Mouse (Mus musculus): ENCODE results near the gene Agbl4. TPM values are rescaled to one million over a fixed set of nuclear protein-coding genes. Genes with fewer than 3 reads are reported as not detected.

Agbl4 gene
- total and polyA plus RNA-seq, 3 experiments, result not detected

GRCm38 (mm10) chr4:111357176-111357575 lies 959.7 kb downstream of the Agbl4 start:
- peaks cover 2% of the 10 kb centered on the region for H3K9me3 ChIP-seq (replicated peaks; ENCODE audit: low read length)
- no peak overlapping the region for H3K9ac ChIP-seq (ENCODE audit: insufficient read depth, low read depth)
- H3K36me3 ChIP-seq (replicated peaks in 1 of 2; ENCODE audit: control insufficient read depth in 1 of 2, insufficient read depth in 1 of 2, low read length in 1 of 2), result no peaks in the 10 kb centered on the region
- TF ChIP-seq TCF12 (IDR thresholded peaks at IDR 0.05; ENCODE audit: low read depth, low read length) (no peak), MEF2A (IDR thresholded peaks at IDR 0.05; ENCODE audit: borderline replicate concordance, low read depth, low read length) (no peak), ZNF384 (IDR thresholded peaks at IDR 0.05; ENCODE audit: low read depth, low read length) (no peak), JUN (IDR thresholded peaks at IDR 0.05; ENCODE audit: insufficient read depth, low read depth, low read length) (no peak), ZMIZ1 (IDR thresholded peaks at IDR 0.05; ENCODE audit: low read depth, low read length) (no peak), CHD2 (IDR thresholded peaks at IDR 0.05; ENCODE audit: low read length) (no peak), ZC3H11A (IDR thresholded peaks at IDR 0.05; ENCODE audit: low read depth, low read length) (no peak)
- H3K27me3 ChIP-seq (replicated peaks), result no peaks in the 10 kb centered on the region
- dilution Hi-C loops (cut with MboI; ENCODE audit: extremely low pct_ligation_motif_present, extremely low pct_unique_long_range_greater_than_20kb, low sequenced_read_pairs) (no loop called here), in situ Hi-C loops (cut with MboI; ENCODE audit: low pct_ligation_motif_present, low pct_unique_long_range_greater_than_20kb, low sequenced_read_pairs) (no loop called here)
- H3K27ac ChIP-seq (ENCODE audit: insufficient read depth, low read depth), result no peak overlapping the region
- 0 out of 4 replicates have a peak, but pooled peaks cover 0 to 3% of the 10 kb centered on the region in 2 experiments for H3K4me1 ChIP-seq (ENCODE audit: control insufficient read depth in 1 of 2, insufficient read depth in 2 of 2)
- no peak for DNase-seq (ENCODE audit: extremely low read depth)
- H3K79me2 ChIP-seq (replicated peaks; ENCODE audit: control insufficient read depth, extremely low read depth, insufficient read depth, poor library complexity, severe bottlenecking), result no peaks in the 10 kb centered on the region
- H3K4me3 ChIP-seq (replicated peaks in 1 of 3; ENCODE audit: low read depth in 2 of 3, low read length in 2 of 3, poor library complexity in 1 of 3), result no peak overlapping the region
- no peak overlapping the region for H3K4me2 ChIP-seq (ENCODE audit: insufficient read depth, low read depth, poor library complexity, severe bottlenecking)

- no peak overlapping the region for H3K27ac ChIP-seq (ENCODE audit: insufficient read depth, low read depth)
- peaks cover 0 to 8% of the 10 kb centered on the region in 2 experiments; a peak in 3 of 4 replicates for H3K4me1 ChIP-seq (ENCODE audit: control insufficient read depth in 1 of 2, insufficient read depth in 2 of 2)
- DNase-seq (ENCODE audit: extremely low read depth), result no peak
- TF ChIP-seq ETS1 (conservative IDR thresholded peaks at IDR 0.05; ENCODE audit: low read depth, low read length) (no peak), EP300 (IDR thresholded peaks at IDR 0.05; ENCODE audit: low read length) (no peak), JUN (IDR thresholded peaks at IDR 0.05; ENCODE audit: insufficient read depth, low read depth, low read length) (no peak), ZC3H11A (IDR thresholded peaks at IDR 0.05; ENCODE audit: low read depth, low read length) (no peak), POLR2AphosphoS2 (IDR thresholded peaks at IDR 0.05; ENCODE audit: low read depth, low read length) (no peak), SMC3 (IDR thresholded peaks at IDR 0.05; ENCODE audit: low read depth, low read length) (no peak), UBTF (IDR thresholded peaks at IDR 0.05; ENCODE audit: low read depth, low read length) (no peak), JUND (conservative IDR thresholded peaks at IDR 0.05; ENCODE audit: low read depth, low read length) (no peak), TCF12 (IDR thresholded peaks at IDR 0.05; ENCODE audit: low read depth, low read length) (no peak), MAZ (IDR thresholded peaks at IDR 0.05; ENCODE audit: low read depth, low read length) (no peak), ZKSCAN1 (IDR thresholded peaks at IDR 0.05; ENCODE audit: borderline replicate concordance, low read depth, low read length) (no peak), ZMIZ1 (IDR thresholded peaks at IDR 0.05; ENCODE audit: low read depth, low read length) (no peak), TBP (conservative IDR thresholded peaks at IDR 0.05; ENCODE audit: low read depth, low read length) (no peak), BHLHE40 (IDR thresholded peaks at IDR 0.05; ENCODE audit: low read depth, low read length) (no peak), PAX5 (IDR thresholded peaks at IDR 0.05; ENCODE audit: low read length) (no peak), USF1 (IDR thresholded peaks at IDR 0.05; ENCODE audit: low read depth, low read length) (no peak), CHD2 (IDR thresholded peaks at IDR 0.05; ENCODE audit: low read length) (no peak), MAFK (IDR thresholded peaks at IDR 0.05; ENCODE audit: insufficient replicate concordance, low read length) (no peak), NRF1 (IDR thresholded peaks at IDR 0.05; ENCODE audit: low read depth, low read length) (no peak), POLR2A (IDR thresholded peaks at IDR 0.05; ENCODE audit: low read depth, low read length) (no peak)
- in situ Hi-C loops (cut with MboI; ENCODE audit: low pct_ligation_motif_present, low pct_unique_long_range_greater_than_20kb, low sequenced_read_pairs) (no loop called here), dilution Hi-C loops (cut with MboI; ENCODE audit: extremely low pct_ligation_motif_present, extremely low pct_unique_long_range_greater_than_20kb, low sequenced_read_pairs) (no loop called here)
- no peak overlapping the region for H3K9ac ChIP-seq (ENCODE audit: insufficient read depth, low read depth)
- H3K9me3 ChIP-seq (replicated peaks; ENCODE audit: low read length), result no peaks in the 10 kb centered on the region
- no peaks in the 10 kb centered on the region for H3K27me3 ChIP-seq (replicated peaks)
- no peaks in the 10 kb centered on the region for H3K79me2 ChIP-seq (replicated peaks; ENCODE audit: control insufficient read depth, extremely low read depth, insufficient read depth, poor library complexity, severe bottlenecking)
- H3K36me3 ChIP-seq (replicated peaks in 1 of 2; ENCODE audit: control insufficient read depth in 1 of 2, insufficient read depth in 1 of 2, low read length in 1 of 2), result no peaks in the 10 kb centered on the region
- H3K4me2 ChIP-seq (ENCODE audit: insufficient read depth, low read depth, poor library complexity, severe bottlenecking), result no peak overlapping the region
- H3K4me3 ChIP-seq (replicated peaks in 1 of 3; ENCODE audit: low read depth in 2 of 3, low read length in 2 of 3, poor library complexity in 1 of 3), result no peak overlapping the region
Observed at GRCm38 (mm10) chr4:111364199-111364598, 966.7 kb downstream of the Agbl4 start.
